Mouse (Mus musculus): ENCODE results near the gene Csf1.
"Not testable (repeated sequence)": the region's sequence is repeated elsewhere in the genome, so short reads cannot be mapped to it uniquely, and the experiment has no call there.

The Csf1 gene

DNA sequence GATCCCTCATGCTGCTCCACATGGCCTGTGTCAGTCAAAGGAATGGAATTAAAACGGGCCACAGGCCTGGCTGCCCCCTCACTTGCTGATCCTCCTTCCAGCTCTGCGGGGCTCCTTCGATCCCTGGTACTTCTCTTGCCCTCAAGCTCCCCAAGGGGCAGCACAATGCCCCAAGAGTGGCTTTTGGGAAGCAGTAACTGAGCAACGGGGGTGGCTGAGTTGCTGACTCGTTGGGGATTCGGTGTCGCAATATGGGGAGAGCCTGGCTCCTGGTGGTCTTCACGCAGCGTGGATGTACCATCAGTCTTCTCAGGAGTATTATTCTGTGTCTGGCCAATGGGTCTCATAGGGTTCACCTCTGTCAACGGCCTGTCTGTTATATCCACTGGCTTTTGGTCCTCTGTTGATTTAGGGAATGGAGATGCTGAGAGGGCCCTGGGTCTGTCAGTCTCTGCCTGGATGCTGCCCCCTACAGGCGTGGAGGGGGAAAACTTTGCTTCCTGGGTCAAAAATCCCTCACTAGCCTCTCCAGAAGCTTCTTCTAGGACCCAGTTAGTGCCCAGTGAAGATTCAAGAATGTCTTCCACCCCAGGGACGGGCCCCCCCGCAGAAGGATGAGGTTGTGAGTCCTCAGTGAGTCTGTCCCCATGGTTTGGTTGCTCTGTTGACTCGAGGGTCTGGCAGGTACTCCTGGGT is 11.9 kb downstream of the Csf1 start:
- DNase-seq, result no peak

DNA sequence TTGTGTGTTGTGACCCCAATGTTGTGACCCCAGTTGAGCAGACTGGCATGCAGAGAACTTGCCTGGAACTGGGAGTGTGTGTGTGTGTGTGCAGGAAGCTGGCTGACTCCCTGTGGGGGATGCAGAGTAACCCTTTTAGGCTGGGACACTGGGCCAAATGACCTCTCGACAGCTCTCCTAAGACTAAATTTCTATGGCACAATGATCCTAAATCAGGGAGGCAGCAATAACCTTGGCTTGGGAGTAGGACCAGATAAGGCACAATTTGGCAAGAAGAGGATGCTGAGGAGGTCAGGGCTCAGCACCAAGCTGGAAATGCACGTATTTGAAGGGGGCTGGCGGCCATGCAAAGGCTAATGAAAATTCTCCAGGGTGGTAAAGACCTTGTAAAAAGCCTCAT is 14.2 kb downstream of the Csf1 start:
- no peak for DNase-seq

DNA sequence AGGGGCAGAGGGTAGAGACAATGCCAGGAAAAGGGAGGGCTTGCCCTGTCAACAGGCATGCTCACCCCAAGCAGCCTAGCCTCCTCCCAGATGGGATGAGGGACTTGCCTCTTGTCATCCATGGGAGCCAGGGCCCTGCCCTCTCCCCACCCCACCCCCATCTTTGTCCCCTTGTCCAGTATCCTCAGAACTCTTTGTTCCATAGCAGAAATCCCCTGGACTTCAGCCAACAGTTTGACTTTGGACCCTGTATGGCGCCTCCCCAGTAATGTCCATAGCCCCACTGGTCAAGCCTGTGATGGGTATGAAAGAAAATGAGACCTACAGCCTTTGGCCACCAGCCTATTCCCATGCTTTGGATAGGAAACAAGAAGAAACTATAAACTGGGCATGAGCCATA is 16.6 kb downstream of the Csf1 start:
- no peak for DNase-seq

DNA sequence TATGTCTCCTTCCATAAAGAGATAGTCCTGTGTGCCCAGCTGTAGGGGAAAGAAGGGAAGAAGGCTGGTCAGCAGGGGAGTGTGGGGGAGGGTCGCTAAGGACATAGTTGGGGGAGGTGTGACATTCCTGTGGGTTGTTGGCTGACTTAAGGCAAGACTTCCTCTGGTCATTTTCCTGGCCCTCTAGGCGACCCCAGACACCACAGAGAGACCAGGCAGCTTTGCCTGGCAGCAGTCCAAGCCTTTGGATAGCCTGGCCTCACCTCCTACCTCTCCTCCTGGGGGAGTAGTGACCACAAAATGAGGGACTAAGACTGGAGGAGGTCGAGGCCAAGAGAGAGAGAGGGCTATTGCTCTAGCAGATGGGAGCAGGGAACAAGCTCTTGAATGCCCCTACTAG is 17.2 kb downstream of the Csf1 start:
- no peak for DNase-seq

DNA sequence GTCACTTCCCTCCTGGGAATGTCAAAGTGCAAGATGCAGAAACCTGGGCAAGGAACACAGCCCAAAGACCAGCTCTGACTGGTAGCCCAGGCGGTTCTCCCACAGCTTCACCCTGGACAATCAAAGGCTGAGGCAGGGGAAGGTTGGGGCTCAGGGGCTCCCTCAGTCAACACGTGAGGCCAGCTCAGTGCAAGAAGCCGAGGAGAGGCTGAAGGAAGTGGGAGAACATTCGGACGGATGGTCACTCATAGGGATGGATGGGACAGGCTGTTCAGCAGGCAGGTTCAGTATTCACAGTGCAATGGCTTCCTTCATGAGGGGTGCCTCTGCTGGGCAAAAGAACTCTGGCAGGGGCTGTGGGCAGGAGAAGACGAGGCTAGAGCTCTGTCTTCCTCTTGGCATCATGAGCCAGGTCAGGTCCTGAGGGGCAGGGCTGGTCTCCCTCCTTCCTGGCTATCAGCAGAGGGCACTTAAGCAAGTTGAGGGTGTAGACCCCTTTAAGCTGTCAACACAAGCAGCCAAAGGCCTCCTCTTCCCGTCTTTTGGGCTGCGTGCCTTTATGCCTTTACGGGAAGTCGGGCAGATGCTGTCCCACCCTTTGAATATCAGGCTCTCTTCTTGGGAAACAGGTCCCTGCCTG is 18.1 kb downstream of the Csf1 start:
- no peak for DNase-seq

- DNase-seq, result no peak
These were observed 18.9 kb downstream of the Csf1 start for GRCm38 (mm10) chr3:107741387-107741786.

GRCm38 (mm10) chr3:107740578-107741207 is 19.6 kb downstream of the Csf1 start:
- no peak for DNase-seq

DNA sequence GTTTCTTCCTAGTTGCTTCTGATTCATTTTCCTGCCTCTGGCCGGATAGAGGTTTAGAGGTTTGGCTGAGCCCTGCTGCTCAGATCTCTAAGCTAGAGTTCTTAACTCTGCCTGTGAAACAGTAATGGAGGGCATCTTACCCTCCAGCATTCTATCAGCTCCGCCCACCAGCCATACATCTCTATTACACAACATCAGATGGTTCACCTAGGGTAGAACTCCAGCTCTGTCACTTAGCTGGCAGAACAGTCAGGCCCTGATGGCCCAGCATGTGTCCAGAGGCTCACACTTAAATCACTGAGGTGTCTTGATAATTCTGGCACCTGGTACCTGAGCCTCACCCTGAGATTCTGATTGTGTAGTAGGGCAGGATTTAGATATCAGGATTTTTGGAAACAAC is 20.3 kb downstream of the Csf1 start:
- DNase-seq, result no peak

DNA sequence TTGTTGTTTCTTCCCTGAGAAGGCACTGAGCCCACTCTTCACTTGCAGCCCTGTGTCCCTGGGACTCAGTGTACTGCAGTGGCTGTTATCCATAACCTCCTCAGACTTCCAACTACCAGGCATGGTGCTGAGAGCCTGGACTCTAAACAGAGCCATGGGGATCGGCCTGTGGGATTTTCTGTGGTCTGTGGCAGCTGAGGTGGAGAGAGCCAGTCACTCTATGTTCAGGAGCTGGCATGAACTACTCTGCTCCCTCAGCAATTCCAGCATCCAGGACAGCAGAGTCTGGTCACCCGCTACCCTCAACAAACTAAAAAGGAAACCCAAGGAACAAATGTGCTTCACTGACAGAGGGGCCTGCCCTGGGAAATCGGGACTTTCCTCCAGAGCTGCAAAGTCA is 20.8 kb downstream of the Csf1 start:
- no peak for DNase-seq

GRCm38 (mm10) chr3:107738620-107739019 is 21.6 kb downstream of the Csf1 start:
- no peak for DNase-seq

DNA sequence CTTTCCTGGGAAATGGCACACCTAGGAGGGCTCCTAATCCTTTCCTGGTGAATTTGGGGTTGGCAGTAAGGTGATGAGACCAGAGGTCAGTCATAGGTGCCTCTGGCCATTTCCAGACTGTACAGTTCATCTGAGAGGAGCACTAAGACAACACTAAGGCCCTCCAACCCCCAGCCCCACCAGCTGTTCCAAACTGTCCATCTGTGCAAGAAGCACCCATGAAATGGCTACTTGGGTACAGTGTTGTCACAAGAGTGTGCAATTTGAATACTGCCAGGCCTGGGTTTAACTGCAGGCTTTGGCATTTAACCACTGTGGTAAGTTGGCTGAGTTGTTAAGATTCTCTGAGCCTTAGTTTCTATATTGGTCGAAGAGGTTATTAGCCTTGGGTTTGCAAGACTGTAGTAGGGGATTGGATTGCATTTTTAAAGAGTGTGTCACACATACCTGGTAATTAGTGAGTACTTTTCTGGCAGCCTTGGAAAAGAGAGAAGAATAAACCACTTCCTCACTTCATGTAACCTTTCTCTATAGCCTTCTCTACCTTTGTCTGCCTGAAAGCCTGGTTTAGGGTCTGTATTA is 22.6 kb downstream of the Csf1 start:
- DNase-seq, result no peak

- not testable (repeated sequence) for DNase-seq
These were observed 24.6 kb downstream of the Csf1 start for GRCm38 (mm10) chr3:107735620-107736019.

DNA sequence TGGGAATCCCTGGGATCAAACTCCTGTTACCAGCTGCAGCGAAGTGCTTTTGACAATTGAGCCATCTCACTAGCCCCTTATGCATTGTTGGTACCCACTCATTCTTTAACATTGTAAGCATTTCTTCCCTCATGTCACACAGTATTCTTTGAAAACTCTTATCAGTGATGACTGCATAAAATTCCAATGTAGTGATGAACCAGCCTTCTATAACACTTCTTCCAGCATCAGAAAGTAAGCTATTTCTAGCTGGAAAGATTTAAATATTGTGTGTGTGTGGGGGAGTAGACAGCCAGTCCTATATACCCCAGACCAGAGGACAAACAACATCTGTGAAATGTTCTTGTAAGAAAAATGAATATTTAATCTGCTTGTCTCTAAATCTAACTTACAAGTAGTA is 26.9 kb downstream of the Csf1 start:
- DNase-seq, result no peak

GRCm38 (mm10) chr3:107730236-107730635 is 30.0 kb downstream of the Csf1 start:
- no peak for DNase-seq

DNA sequence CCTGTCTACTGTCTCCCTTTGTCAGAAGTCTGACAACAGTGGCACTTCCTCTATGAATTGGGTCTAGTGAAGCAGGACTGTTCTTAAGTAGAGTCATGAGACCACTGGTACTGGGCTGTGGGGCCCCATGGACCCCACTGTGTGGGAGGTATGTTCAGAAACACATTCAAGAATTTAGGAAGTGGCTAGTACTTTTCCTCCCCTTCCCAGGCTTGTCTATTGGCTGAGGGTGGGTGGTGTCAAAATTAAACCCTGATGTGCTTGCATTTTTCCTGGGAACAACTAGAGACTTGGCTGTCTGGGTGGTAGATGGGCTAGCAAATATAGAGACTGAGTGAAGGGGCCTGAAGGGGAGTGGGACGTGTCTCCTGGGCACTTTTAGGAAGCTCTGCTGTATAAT is 31.8 kb downstream of the Csf1 start:
- no peak for DNase-seq

- no peak for DNase-seq
These were observed 44.3 kb downstream of the Csf1 start for GRCm38 (mm10) chr3:107715971-107716370.

DNA sequence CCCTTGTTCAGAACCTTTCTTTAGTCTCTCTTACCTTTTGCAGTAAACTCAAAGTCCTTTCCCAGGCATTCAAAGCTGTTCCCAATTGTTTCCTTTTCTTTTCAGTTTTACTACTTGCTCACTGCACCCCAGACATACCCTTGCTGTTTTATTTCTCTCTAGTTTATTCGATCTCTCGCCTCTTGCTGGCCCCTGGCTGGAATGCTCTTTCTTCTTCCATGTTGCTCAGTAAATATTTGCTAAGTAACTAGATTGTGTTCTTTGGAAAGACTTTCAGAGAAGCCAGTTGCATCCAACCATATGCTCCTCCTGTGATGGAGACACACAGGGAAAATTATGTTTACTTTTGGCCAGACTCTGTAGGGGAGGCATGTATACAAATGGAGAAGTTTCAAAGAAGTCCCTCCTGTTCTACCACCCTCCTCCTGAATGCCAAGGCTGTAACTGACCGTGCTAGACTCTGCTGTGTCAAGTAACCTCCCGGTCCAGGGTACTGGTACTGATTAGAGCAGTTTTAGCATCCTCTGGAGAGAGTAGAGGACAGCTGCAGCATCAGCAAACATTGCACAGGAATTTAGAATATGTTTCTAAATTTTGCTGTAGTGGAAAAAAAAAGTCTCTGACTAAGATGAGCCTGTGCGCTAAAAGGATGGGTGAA is 45.9 kb downstream of the Csf1 start:
- no peak for DNase-seq

- no peak for DNase-seq
These were observed 48.2 kb downstream of the Csf1 start for GRCm38 (mm10) chr3:107712081-107712480.

DNA sequence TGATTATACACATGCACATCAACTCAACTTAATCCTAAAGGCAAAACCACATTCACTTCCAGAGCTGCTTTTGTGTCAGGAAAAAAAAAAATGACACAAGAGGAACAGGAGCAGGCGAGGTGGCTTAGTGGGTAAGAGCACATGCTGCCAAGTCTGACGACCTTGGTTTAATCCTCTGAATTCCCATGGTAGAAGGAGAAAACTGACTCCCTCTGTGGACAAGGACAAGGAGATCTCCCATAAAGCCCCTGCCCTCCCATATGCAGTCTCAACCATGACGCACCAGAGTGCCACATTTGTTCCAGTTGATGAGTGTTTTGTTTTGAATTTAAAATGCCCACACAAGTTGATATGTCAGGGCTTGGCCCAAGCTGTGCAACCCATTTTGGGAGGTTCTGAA is 51.1 kb downstream of the Csf1 start:
- DNase-seq, result no peak

DNA sequence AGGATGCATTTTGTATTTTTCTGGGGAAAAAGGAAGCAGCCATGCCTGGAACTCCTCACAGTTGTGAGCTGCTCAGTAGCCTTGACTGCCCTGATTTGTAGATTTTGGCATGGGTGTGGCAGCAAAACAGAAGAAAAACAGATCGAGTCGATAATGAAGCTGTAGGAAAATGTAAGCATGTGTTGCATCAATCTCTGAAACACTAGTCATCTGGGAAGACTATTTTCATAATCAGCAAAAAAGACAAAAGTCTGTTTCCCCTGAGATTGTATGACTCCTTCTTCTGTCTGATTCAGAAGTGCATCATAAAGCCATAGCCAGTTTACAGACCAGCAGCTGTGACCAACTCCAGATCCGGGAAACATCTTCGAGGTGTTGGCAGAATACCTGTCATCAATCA is 53.0 kb downstream of the Csf1 start:
- no peak for DNase-seq

DNA sequence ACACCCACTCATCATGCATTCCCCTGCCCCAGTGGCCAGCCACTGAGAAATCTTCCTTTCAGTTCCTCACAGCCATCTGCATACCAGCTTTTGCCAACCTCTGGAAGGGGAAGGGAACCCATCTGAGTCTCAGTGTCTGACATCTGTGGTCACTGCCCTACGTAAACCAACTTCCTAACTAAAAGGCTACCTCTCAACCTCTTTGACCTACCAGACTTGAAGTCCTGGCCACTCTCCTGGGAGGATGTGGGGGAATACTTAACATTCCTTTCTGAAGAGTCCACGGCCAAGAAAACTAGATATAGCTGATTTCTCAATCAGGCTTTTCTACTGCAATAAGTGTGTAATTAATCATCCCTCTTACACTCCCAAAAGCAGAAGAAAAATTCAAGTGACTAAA is 54.1 kb downstream of the Csf1 start:
- no peak for DNase-seq

- DNase-seq, result no peak
These were observed 55.9 kb downstream of the Csf1 start for GRCm38 (mm10) chr3:107704371-107704705.

DNA sequence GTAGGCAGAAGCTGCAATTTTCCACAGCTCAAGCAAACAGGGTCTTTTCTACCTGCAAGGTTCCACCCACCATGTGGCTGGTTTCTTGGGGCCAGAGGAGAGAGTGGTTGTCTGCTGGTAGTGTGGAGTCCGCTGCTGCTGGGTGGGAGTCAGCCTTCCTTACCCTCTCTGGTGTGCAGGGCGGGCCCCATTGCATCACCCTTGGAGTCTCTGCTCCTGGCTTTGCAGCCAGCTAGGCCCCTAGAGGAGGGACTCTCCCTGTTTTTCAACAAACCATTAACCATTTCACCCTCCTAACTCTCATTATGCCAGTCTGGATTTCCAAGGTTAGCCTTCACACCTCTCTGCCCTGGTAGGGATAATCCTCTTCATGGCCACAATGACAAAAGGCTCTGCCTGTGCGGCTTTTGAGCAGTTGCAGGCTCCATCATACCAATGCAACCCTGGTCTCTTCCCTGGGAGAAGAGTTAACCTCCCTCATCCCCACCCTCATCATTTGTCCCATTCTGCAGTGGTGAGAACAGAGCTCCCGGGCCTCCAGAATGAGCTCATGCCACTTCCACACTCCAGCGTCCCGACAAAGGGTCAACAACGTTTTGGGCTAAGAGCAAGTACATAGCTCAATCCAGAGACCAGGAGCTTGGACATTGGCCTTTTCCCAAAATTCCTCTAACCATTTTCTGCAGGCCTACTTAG is 56.4 kb downstream of the Csf1 start:
- DNase-seq, result no peak
